ENCODE assay signal across 9 mouse cellular contexts in genomic region chr9:91355629-91356352, GRCm38 (mm10). TPM values are rescaled to one million over a fixed set of nuclear protein-coding genes. Genes with fewer than 3 reads are reported as not detected.
A peak's percentile ranks its signal among the peaks of the same experiment; 100 is the strongest.
DNase-seq lines count a peak whose midpoint lies in the region; ATAC-seq and TF ChIP-seq lines count a peak whose summit lies in the region.
"Had no signal": no experiment of that assay in that cellular context is flagged by ENCODE, and none has a peak within 500 bp of the region (broad histone marks: within the 10 kb centered on the region; RNA-seq: fewer than 3 reads in every experiment).

No protein-coding gene starts in this region.

- TF ChIP-seq POLR2A in testis, adult 2 months (IDR thresholded peaks at IDR 0.05; ENCODE audit: control insufficient read depth, low read depth, low read length): no peak

- DNase-seq in gastrocnemius, postnatal 10 days: peak; percentile 46
- DNase-seq in gastrocnemius, adult 8-10 months (ENCODE audit: low spot score in 2 of 2): no peak
- no peak for DNase-seq in testis, postnatal 10 days (ENCODE audit: low spot score)
- DNase-seq in hindbrain, postnatal 0 days (ENCODE audit: low spot score): peak; percentile 96
- DNase-seq in neural tube, embryonic 11.5 days (ENCODE audit: low spot score): peak; percentile 89
- no peak for DNase-seq in spleen, postnatal 36 days (ENCODE audit: low spot score in 2 of 2)
- no peak for DNase-seq in adrenal gland, postnatal 36 days

- under 1% methylated on average over 32 of the region's 35 CpGs for WGBS in hindbrain, postnatal 0 days
- WGBS in neural tube, embryonic 11.5 days: under 1% methylated on average over 34 of the region's 35 CpGs

- no peaks in the 10 kb centered on the region; the same call in 1 of the 2 replicates for H3K27me3 ChIP-seq in testis, adult 2 months (ENCODE audit: control insufficient read depth, insufficient read depth, low read length)
- no peaks in the 10 kb centered on the region; the same call in 1 of the 2 replicates for H3K27me3 ChIP-seq in hindbrain, postnatal 0 days (ENCODE audit: insufficient read depth, low read length)
- H3K27me3 ChIP-seq in neural tube, embryonic 11.5 days (ENCODE audit: control insufficient read depth, insufficient read depth, low read length): peaks cover 63% of the 10 kb centered on the region

- ATAC-seq in hindbrain, postnatal 0 days: peak; percentile 82
- ATAC-seq in neural tube, embryonic 11.5 days (ENCODE audit: insufficient read depth, low FRiP score, low TSS enrichment): peak; percentile 78

- H3K4me3 ChIP-seq in testis, adult 2 months (ENCODE audit: control insufficient read depth, low read depth, low read length): peak overlapping the region; percentile 78
- H3K4me3 ChIP-seq in hindbrain, postnatal 0 days (ENCODE audit: low read length): peak overlapping the region; percentile 30
- peak overlapping the region; percentile 26 for H3K4me3 ChIP-seq in neural tube, embryonic 11.5 days (ENCODE audit: low read depth, low read length)

- no peak overlapping the region for H3K27ac ChIP-seq in testis, adult 2 months (ENCODE audit: control insufficient read depth, insufficient read depth, low read depth, low read length)
- H3K27ac ChIP-seq in hindbrain, postnatal 0 days: peak overlapping the region; percentile 87
- peak overlapping the region; percentile 81 for H3K27ac ChIP-seq in neural tube, embryonic 11.5 days (ENCODE audit: low read depth, low read length)

- H3K36me3 ChIP-seq in testis, adult 2 months (ENCODE audit: control insufficient read depth, insufficient read depth, low read length): no peaks in the 10 kb centered on the region
- no peaks in the 10 kb centered on the region for H3K36me3 ChIP-seq in hindbrain, postnatal 0 days (ENCODE audit: insufficient read depth, low read length)
- H3K36me3 ChIP-seq in neural tube, embryonic 11.5 days (ENCODE audit: control insufficient read depth, insufficient read depth, low read length): no peaks in the 10 kb centered on the region

- peak overlapping the region; percentile 60 for H3K9ac ChIP-seq in hindbrain, postnatal 0 days (replicated peaks; ENCODE audit: low read length)
- H3K9ac ChIP-seq in neural tube, embryonic 11.5 days (ENCODE audit: low read length): peak overlapping the region; percentile 49

- TF ChIP-seq CTCF in testis, adult 2 months (IDR thresholded peaks at IDR 0.05; ENCODE audit: control insufficient read depth, insufficient read depth, insufficient replicate concordance, low read depth, low read length): no peak
- no peak for TF ChIP-seq CTCF in hindbrain, postnatal 0 days (IDR thresholded peaks at IDR 0.05; ENCODE audit: low read depth)

- peaks cover 23% of the 10 kb centered on the region for H3K4me1 ChIP-seq in testis, adult 2 months (ENCODE audit: control insufficient read depth, insufficient read depth, low read length)
- no peaks in the 10 kb centered on the region for H3K4me1 ChIP-seq in hindbrain, postnatal 0 days (ENCODE audit: insufficient read depth, low read length)
- peaks cover 3% of the 10 kb centered on the region; the same call in 1 of the 2 replicates for H3K4me1 ChIP-seq in neural tube, embryonic 11.5 days (ENCODE audit: control insufficient read depth, insufficient read depth, low read length)

- H3K4me2 ChIP-seq in hindbrain, postnatal 0 days (ENCODE audit: low read depth, low read length): peak overlapping the region; percentile 55
- peak overlapping the region; percentile 35 for H3K4me2 ChIP-seq in neural tube, embryonic 11.5 days (ENCODE audit: low read depth)

- no peaks in the 10 kb centered on the region for H3K9me3 ChIP-seq in hindbrain, postnatal 0 days (ENCODE audit: low read length)
- H3K9me3 ChIP-seq in neural tube, embryonic 11.5 days (ENCODE audit: control insufficient read depth, low read length): no peaks in the 10 kb centered on the region

RNA-seq across cellular contexts. Expression of gene Zic4, which starts 6.4 kb away (rescaled TPM):
- total RNA-seq in gastrocnemius, postnatal 10 days (2021): under 1 TPM; 0.16 to 0.50 TPM
- under 1 TPM in 1 of 4 experiments, not detected in 3; 0.18 TPM for total RNA-seq in gastrocnemius, adult 8-10 months (2022)
- polyA plus RNA-seq in testis, adult 2 months (2012; rRNA removed): 0.12 TPM in 1 of 2 replicates, not detected in the other
- 107 and 144 TPM in 2 replicates for total RNA-seq in hindbrain, postnatal 0 days (2014; rRNA removed)
- polyA plus RNA-seq in hindbrain, postnatal 0 days (2015; fragmentation: Nextera tagmentation; extraction: Ambion mirVana): 51.0 and 58.2 TPM in 2 replicates
- 52.2 and 58.1 TPM in 2 replicates for polyA plus RNA-seq in neural tube, embryonic 11.5 days (2014; fragmentation: Nextera tagmentation; extraction: Ambion mirVana)
- not detected for total RNA-seq in adrenal gland, postnatal 36 days (2021)
- polyA plus RNA-seq: small intestine, adult 2 months had no signal

RNA-seq across cellular contexts. Expression of gene Zic1, which starts 9.8 kb away (rescaled TPM):
- 1 to 10 TPM; 2.3 to 4.0 TPM for total RNA-seq in gastrocnemius, postnatal 10 days (2021)
- total RNA-seq in gastrocnemius, adult 8-10 months (2022): 1 to 10 TPM in 3 of 4 experiments, under 1 TPM in 1; 0.65 to 2.2 (median 1.4) TPM
- 0.28 and 0.86 TPM in 2 replicates for polyA plus RNA-seq in testis, adult 2 months (2012; rRNA removed)
- 281 and 342 TPM in 2 replicates for total RNA-seq in hindbrain, postnatal 0 days (2014; rRNA removed)
- 19.7 and 21.5 TPM in 2 replicates for polyA plus RNA-seq in hindbrain, postnatal 0 days (2015; fragmentation: Nextera tagmentation; extraction: Ambion mirVana)
- 17.3 and 17.9 TPM in 2 replicates for polyA plus RNA-seq in neural tube, embryonic 11.5 days (2014; fragmentation: Nextera tagmentation; extraction: Ambion mirVana)
- total RNA-seq in adrenal gland, postnatal 36 days (2021): not detected
- polyA plus RNA-seq: small intestine, adult 2 months had no signal

Comparison
In these comparisons a context has a peak if more than half of its experiments do, and no peak if none do; other contexts are left out.
1. DNase-seq: peak in gastrocnemius, postnatal 10 days (single experiment), hindbrain, postnatal 0 days (single experiment) and neural tube, embryonic 11.5 days (single experiment); none in gastrocnemius, adult 8-10 months (0 of 2), testis, postnatal 10 days (single experiment), spleen, postnatal 36 days (0 of 2) and adrenal gland, postnatal 36 days (0 of 2).
2. H3K4me3 ChIP-seq: peak in every context shown above with its lines; median percentile 78 in testis, adult 2 months; 30 in hindbrain, postnatal 0 days; 26 in neural tube, embryonic 11.5 days.
3. RNA of gene Zic4, which starts 6.4 kb away (total RNA-seq): 107 to 144 TPM in hindbrain, postnatal 0 days; 0.16 to 0.50 TPM in gastrocnemius, postnatal 10 days, 0.18 TPM in gastrocnemius, adult 8-10 months and not detected in adrenal gland, postnatal 36 days; every median in the first group is over 10 times any median in the second.
4. RNA of gene Zic1, which starts 9.8 kb away (total RNA-seq): 281 to 342 TPM in hindbrain, postnatal 0 days; 2.3 to 4.0 TPM in gastrocnemius, postnatal 10 days, 0.65 to 2.2 TPM in gastrocnemius, adult 8-10 months and not detected in adrenal gland, postnatal 36 days; every median in the first group is over 10 times any median in the second.